Mouse (Mus musculus) ES-Bruce4 (cell line): ENCODE results near the gene Slc29a3.

Experiments used
- CTCF ChIP-seq: IDR thresholded peaks from one replicate; pipeline ENCODE4 v1.8.1; 2011; ENCODE audit warnings: low read depth, low read length
- POLR2A ChIP-seq: IDR thresholded peaks from one replicate; pipeline ENCODE4 v1.8.1; 2011; ENCODE audit warnings: low read length; ENCODE audit not compliant: insufficient read depth

DNA sequence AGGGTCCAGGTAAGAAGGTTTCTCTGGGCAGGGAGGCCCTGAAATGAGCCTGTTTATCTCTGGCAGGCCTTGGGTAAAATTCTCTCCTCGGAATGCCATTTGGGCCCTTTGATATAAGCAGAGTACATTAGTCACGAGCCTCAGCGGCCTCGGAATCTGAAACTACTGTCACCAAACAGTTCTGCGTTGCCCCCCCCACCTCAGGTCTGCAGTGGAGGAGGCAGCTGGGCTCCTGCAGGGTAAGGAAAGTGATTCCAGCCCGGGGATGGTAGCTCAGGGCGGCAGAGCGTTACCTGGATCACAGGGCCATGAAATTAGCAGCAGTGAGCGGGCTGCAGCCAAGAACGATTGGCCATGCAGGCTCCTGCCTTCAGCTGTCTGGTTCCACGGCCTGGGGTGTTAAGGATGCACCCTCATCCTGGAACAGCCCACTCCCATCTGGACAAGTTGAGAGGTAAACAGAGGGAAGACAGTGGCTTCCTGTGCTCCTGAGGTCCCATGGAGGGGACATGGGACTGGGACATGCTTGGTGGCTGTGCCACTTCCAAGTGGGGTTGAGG is 15.3 kb downstream of the Slc29a3 start:
- TF ChIP-seq CTCF (no peak), POLR2A (no peak)
